Mouse (Mus musculus): Measurements from ENCODE around the gene Rock2. TPM values are rescaled to one million over a fixed set of nuclear protein-coding genes. Genes with fewer than 3 reads are reported as not detected.
A peak's percentile ranks its signal among the peaks of the same experiment; 100 is the strongest.

Gene Rock2
- polyA plus RNA-seq, 1 experiment from 2014 or later, result 14.4 TPM

GRCm38 (mm10) chr12:16948239-16948638 lies 53.5 kb downstream of the Rock2 start:
- 85% methylated on average over 6 of the region's 6 CpGs for WGBS
- no peaks in the 10 kb centered on the region for H3K27me3 ChIP-seq (ENCODE audit: control insufficient read depth, insufficient read depth, low read length)
- H3K36me3 ChIP-seq (ENCODE audit: control insufficient read depth, insufficient read depth, low read length), result no peaks in the 10 kb centered on the region

GRCm38 (mm10) chr12:16958851-16959250 lies 64.2 kb downstream of the Rock2 start:
- Histone ChIP-seq H3K9ac (ENCODE audit: low read length) (no peak overlapping the region), H3K4me2 (no peak overlapping the region), H3K4me3 (ENCODE audit: low read depth, low read length) (no peak overlapping the region), H3K36me3 (ENCODE audit: control insufficient read depth, insufficient read depth, low read length) (peaks cover 5% of the 10 kb centered on the region; the same call in 1 of the 2 replicates), H3K27me3 (ENCODE audit: control insufficient read depth, insufficient read depth, low read length) (no peaks in the 10 kb centered on the region), H3K4me1 (ENCODE audit: control insufficient read depth, insufficient read depth, low read length) (no peaks in the 10 kb centered on the region), H3K27ac (ENCODE audit: low read depth, low read length) (no peak overlapping the region), H3K9me3 (ENCODE audit: control insufficient read depth, low read length) (no peaks in the 10 kb centered on the region)
- ATAC-seq (ENCODE audit: low FRiP score), result no peak
- 51% methylated on average over 1 of the region's 1 CpGs for WGBS
- DNase-seq (ENCODE audit: low spot score, missing footprints), result no peak

More at GRCm38 (mm10) chr12:16948239-16948638, 53.5 kb downstream of the Rock2 start:
- no peaks in the 10 kb centered on the region for H3K9me3 ChIP-seq (ENCODE audit: control insufficient read depth, low read length)
- H3K27ac ChIP-seq (ENCODE audit: low read depth, low read length), result no peak overlapping the region
- no peak overlapping the region for H3K4me2 ChIP-seq
- ATAC-seq (ENCODE audit: low FRiP score) (no peak), DNase-seq (ENCODE audit: low spot score, missing footprints) (no peak)
- no peaks in the 10 kb centered on the region for H3K4me1 ChIP-seq (ENCODE audit: control insufficient read depth, insufficient read depth, low read length)
- H3K9ac ChIP-seq (ENCODE audit: low read length), result no peak overlapping the region
- no peak overlapping the region for H3K4me3 ChIP-seq (ENCODE audit: low read depth, low read length)

- no peaks in the 10 kb centered on the region for H3K9me3 ChIP-seq (ENCODE audit: control insufficient read depth, low read length)
- H3K36me3 ChIP-seq (ENCODE audit: control insufficient read depth, insufficient read depth, low read length), result peaks cover 5% of the 10 kb centered on the region; the same call in 1 of the 2 replicates
- no peak overlapping the region for H3K4me3 ChIP-seq (ENCODE audit: low read depth, low read length)
- WGBS, result 83% methylated on average over 2 of the region's 2 CpGs
- H3K27me3 ChIP-seq (ENCODE audit: control insufficient read depth, insufficient read depth, low read length), result no peaks in the 10 kb centered on the region
- H3K4me1 ChIP-seq (ENCODE audit: control insufficient read depth, insufficient read depth, low read length), result no peaks in the 10 kb centered on the region
- H3K9ac ChIP-seq (ENCODE audit: low read length), result no peak overlapping the region
- no peak overlapping the region for H3K4me2 ChIP-seq
- H3K27ac ChIP-seq (ENCODE audit: low read depth, low read length), result no peak overlapping the region
- ATAC-seq (ENCODE audit: low FRiP score), result no peak
- DNase-seq (ENCODE audit: low spot score, missing footprints), result no peak
Measured at GRCm38 (mm10) chr12:16963354-16963753, 68.7 kb downstream of the Rock2 start.

GRCm38 (mm10) chr12:16966811-16967210 lies 72.1 kb downstream of the Rock2 start:
- DNase-seq (ENCODE audit: low spot score, missing footprints) (no peak), ATAC-seq (ENCODE audit: low FRiP score) (no peak)
- Histone ChIP-seq H3K4me3 (ENCODE audit: low read depth, low read length) (no peak overlapping the region), H3K27ac (ENCODE audit: low read depth, low read length) (no peak overlapping the region), H3K9me3 (ENCODE audit: control insufficient read depth, low read length) (no peaks in the 10 kb centered on the region), H3K4me2 (no peak overlapping the region), H3K4me1 (ENCODE audit: control insufficient read depth, insufficient read depth, low read length) (no peaks in the 10 kb centered on the region), H3K27me3 (ENCODE audit: control insufficient read depth, insufficient read depth, low read length) (no peaks in the 10 kb centered on the region), H3K9ac (ENCODE audit: low read length) (no peak overlapping the region), H3K36me3 (ENCODE audit: control insufficient read depth, insufficient read depth, low read length) (no peaks in the 10 kb centered on the region)
- WGBS, result 93% methylated on average over 2 of the region's 2 CpGs

GRCm38 (mm10) chr12:16977120-16977519 lies 82.4 kb downstream of the Rock2 start:
- Histone ChIP-seq H3K36me3 (ENCODE audit: control insufficient read depth, insufficient read depth, low read length) (peaks cover 9% of the 10 kb centered on the region), H3K4me3 (ENCODE audit: low read depth, low read length) (no peak overlapping the region), H3K27ac (ENCODE audit: low read depth, low read length) (no peak overlapping the region), H3K4me2 (no peak overlapping the region), H3K9me3 (ENCODE audit: control insufficient read depth, low read length) (no peaks in the 10 kb centered on the region), H3K27me3 (ENCODE audit: control insufficient read depth, insufficient read depth, low read length) (no peaks in the 10 kb centered on the region), H3K4me1 (ENCODE audit: control insufficient read depth, insufficient read depth, low read length) (no peaks in the 10 kb centered on the region), H3K9ac (ENCODE audit: low read length) (no peak overlapping the region)
- DNase-seq (ENCODE audit: low spot score, missing footprints), result no peak
- no peak for ATAC-seq (ENCODE audit: low FRiP score)

- no peak overlapping the region for H3K9ac ChIP-seq (ENCODE audit: low read length)
- H3K36me3 ChIP-seq (ENCODE audit: control insufficient read depth, insufficient read depth, low read length), result 0 out of 2 replicates have a peak, but pooled peaks cover 2% of the 10 kb centered on the region
- no peaks in the 10 kb centered on the region for H3K4me1 ChIP-seq (ENCODE audit: control insufficient read depth, insufficient read depth, low read length)
- H3K4me2 ChIP-seq, result no peak overlapping the region
- H3K27ac ChIP-seq (ENCODE audit: low read depth, low read length), result no peak overlapping the region
- H3K9me3 ChIP-seq (ENCODE audit: control insufficient read depth, low read length), result no peaks in the 10 kb centered on the region
- no peak overlapping the region for H3K4me3 ChIP-seq (ENCODE audit: low read depth, low read length)
- DNase-seq (ENCODE audit: low spot score, missing footprints) (no peak), ATAC-seq (ENCODE audit: low FRiP score) (no peak)
- 95% methylated on average over 1 of the region's 1 CpGs for WGBS
- H3K27me3 ChIP-seq (ENCODE audit: control insufficient read depth, insufficient read depth, low read length), result no peaks in the 10 kb centered on the region
Measured at GRCm38 (mm10) chr12:16985778-16986177, 91.1 kb downstream of the Rock2 start.

- H3K4me1 ChIP-seq (ENCODE audit: control insufficient read depth, insufficient read depth, low read length), result no peaks in the 10 kb centered on the region
- H3K9ac ChIP-seq (ENCODE audit: low read length), result no peak overlapping the region
- 76% methylated on average over 2 of the region's 2 CpGs for WGBS
- H3K9me3 ChIP-seq (ENCODE audit: control insufficient read depth, low read length), result no peaks in the 10 kb centered on the region
- H3K27me3 ChIP-seq (ENCODE audit: control insufficient read depth, insufficient read depth, low read length), result no peaks in the 10 kb centered on the region
- ATAC-seq (ENCODE audit: low FRiP score) (no peak), DNase-seq (ENCODE audit: low spot score, missing footprints) (peak; percentile 75)
- no peak overlapping the region for H3K4me2 ChIP-seq
- H3K27ac ChIP-seq (ENCODE audit: low read depth, low read length), result no peak overlapping the region
- H3K36me3 ChIP-seq (ENCODE audit: control insufficient read depth, insufficient read depth, low read length), result no peaks in the 10 kb centered on the region
- no peak overlapping the region for H3K4me3 ChIP-seq (ENCODE audit: low read depth, low read length)
Measured at GRCm38 (mm10) chr12:16991376-16991775, 96.7 kb downstream of the Rock2 start.

GRCm38 (mm10) chr12:16992355-16992754 lies 97.7 kb downstream of the Rock2 start:
- Histone ChIP-seq H3K9ac (ENCODE audit: low read length) (no peak overlapping the region), H3K36me3 (ENCODE audit: control insufficient read depth, insufficient read depth, low read length) (no peaks in the 10 kb centered on the region), H3K27me3 (ENCODE audit: control insufficient read depth, insufficient read depth, low read length) (no peaks in the 10 kb centered on the region), H3K4me1 (ENCODE audit: control insufficient read depth, insufficient read depth, low read length) (no peaks in the 10 kb centered on the region), H3K4me2 (no peak overlapping the region), H3K4me3 (ENCODE audit: low read depth, low read length) (no peak overlapping the region), H3K27ac (ENCODE audit: low read depth, low read length) (no peak overlapping the region), H3K9me3 (ENCODE audit: control insufficient read depth, low read length) (no peaks in the 10 kb centered on the region)
- ATAC-seq (ENCODE audit: low FRiP score) (no peak), DNase-seq (ENCODE audit: low spot score, missing footprints) (peak; percentile 41)
- 94% methylated on average over 2 of the region's 2 CpGs for WGBS

GRCm38 (mm10) chr12:16994291-16994690 lies 99.6 kb downstream of the Rock2 start:
- no peak overlapping the region for H3K27ac ChIP-seq (ENCODE audit: low read depth, low read length)
- peaks cover 2% of the 10 kb centered on the region for H3K4me1 ChIP-seq (ENCODE audit: control insufficient read depth, insufficient read depth, low read length)
- no peaks in the 10 kb centered on the region for H3K36me3 ChIP-seq (ENCODE audit: control insufficient read depth, insufficient read depth, low read length)
- H3K27me3 ChIP-seq (ENCODE audit: control insufficient read depth, insufficient read depth, low read length), result peaks cover 12% of the 10 kb centered on the region
- WGBS, result 76% methylated on average over 2 of the region's 2 CpGs
- no peak overlapping the region for H3K9ac ChIP-seq (ENCODE audit: low read length)
- H3K9me3 ChIP-seq (ENCODE audit: control insufficient read depth, low read length), result no peaks in the 10 kb centered on the region
- H3K4me3 ChIP-seq (ENCODE audit: low read depth, low read length), result no peak overlapping the region
- ATAC-seq (ENCODE audit: low FRiP score), result no peak
- H3K4me2 ChIP-seq, result no peak overlapping the region
- peak; percentile 75 for DNase-seq (ENCODE audit: low spot score, missing footprints)

- Histone ChIP-seq H3K4me1 (ENCODE audit: control insufficient read depth, insufficient read depth, low read length) (peaks cover 9% of the 10 kb centered on the region), H3K4me3 (ENCODE audit: low read depth, low read length) (no peak overlapping the region), H3K36me3 (ENCODE audit: control insufficient read depth, insufficient read depth, low read length) (no peaks in the 10 kb centered on the region), H3K4me2 (no peak overlapping the region), H3K27ac (ENCODE audit: low read depth, low read length) (no peak overlapping the region), H3K27me3 (ENCODE audit: control insufficient read depth, insufficient read depth, low read length) (peaks cover 19% of the 10 kb centered on the region), H3K9me3 (ENCODE audit: control insufficient read depth, low read length) (no peaks in the 10 kb centered on the region), H3K9ac (ENCODE audit: low read length) (no peak overlapping the region)
- ATAC-seq (ENCODE audit: low FRiP score), result no peak
- DNase-seq (ENCODE audit: low spot score, missing footprints), result peak; percentile 56
- WGBS, result 79% methylated on average over 5 of the region's 5 CpGs
Measured at GRCm38 (mm10) chr12:16996281-16996680, 101.6 kb downstream of the Rock2 start.

Data from midbrain, embryonic 11.5 days (tissue).